Mouse (Mus musculus): ENCODE data around the gene Cpvl. TPM values are rescaled to one million over a fixed set of nuclear protein-coding genes. Genes with fewer than 3 reads are reported as not detected.

Gene Cpvl
- total and polyA plus RNA-seq, 3 experiments = not detected

DNA sequence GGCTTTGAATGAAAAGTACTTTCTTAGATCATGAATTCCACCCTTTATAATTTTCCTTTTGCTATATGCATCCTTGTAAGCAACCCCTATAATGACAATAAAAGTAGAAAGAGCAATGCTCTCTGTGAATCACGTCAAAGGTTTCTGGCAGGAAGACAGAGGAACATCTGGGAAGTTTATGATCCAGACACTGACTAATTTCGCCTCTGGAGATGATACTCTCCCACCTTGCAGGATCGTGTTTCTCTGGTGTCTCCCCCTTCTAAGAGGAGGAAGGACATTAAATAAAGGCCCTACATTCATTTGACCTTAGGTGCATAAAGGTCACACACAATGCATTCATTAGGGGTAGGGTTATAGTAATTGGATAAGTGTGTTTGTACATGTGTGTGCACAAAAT, 87.4 kb downstream of the Cpvl start:
- H3K9ac ChIP-seq (ENCODE audit: control insufficient read depth, low read depth, low read length, poor library complexity, severe bottlenecking) = no peak overlapping the region
- H3K4me3 ChIP-seq (ENCODE audit: control insufficient read depth in 1 of 2, insufficient read depth in 1 of 2, low read depth in 2 of 2, low read length in 2 of 2) = no peak overlapping the region
- no peak overlapping the region for H3K27ac ChIP-seq (ENCODE audit: control insufficient read depth, low read depth, low read length)
- no peaks in the 10 kb centered on the region for H3K4me1 ChIP-seq (ENCODE audit: control insufficient read depth in 1 of 2, insufficient read depth in 2 of 2, low read length in 2 of 2)
- no peaks in the 10 kb centered on the region for H3K9me3 ChIP-seq (replicated peaks; ENCODE audit: insufficient read depth, low read length)
- no peaks in the 10 kb centered on the region for H3K27me3 ChIP-seq (ENCODE audit: control insufficient read depth in 1 of 2, insufficient read depth in 2 of 2, low read length in 2 of 2)
- H3K36me3 ChIP-seq (ENCODE audit: control insufficient read depth in 1 of 2, insufficient read depth in 2 of 2, low read length in 2 of 2) = no peaks in the 10 kb centered on the region
- no peak for DNase-seq (ENCODE audit: low read depth, low spot score)
- no peaks in the 10 kb centered on the region for H3K79me2 ChIP-seq (ENCODE audit: control insufficient read depth, insufficient read depth, low read length, poor library complexity)
- TF ChIP-seq RCOR1 (IDR thresholded peaks at IDR 0.05; ENCODE audit: low read depth, low read length) (no peak), POLR2AphosphoS2 (IDR thresholded peaks at IDR 0.05; ENCODE audit: low read length) (no peak), USF2 (IDR thresholded peaks at IDR 0.05; ENCODE audit: borderline replicate concordance in 1 of 2, insufficient read depth in 1 of 2, low read depth in 1 of 2, low read length in 2 of 2) (no peak), POLR2AphosphoS5 (IDR thresholded peaks at IDR 0.05; ENCODE audit: borderline replicate concordance, low read depth, low read length) (no peak), SIN3A (IDR thresholded peaks at IDR 0.05; ENCODE audit: low read length) (no peak), MEF2A (IDR thresholded peaks at IDR 0.05; ENCODE audit: extremely low read depth, insufficient replicate concordance, low read depth, low read length, poor library complexity, severe bottlenecking) (no peak), KAT2A (conservative IDR thresholded peaks at IDR 0.05; ENCODE audit: low read depth, low read length) (no peak), E2F4 (IDR thresholded peaks at IDR 0.05; ENCODE audit: borderline replicate concordance, low read depth, low read length) (no peak), CTCF (IDR thresholded peaks at IDR 0.05 in 2 of 3, conservative IDR thresholded peaks at IDR 0.05 in 1 of 3; ENCODE audit: control insufficient read depth in 1 of 3, insufficient read depth in 1 of 3, low read depth in 2 of 3, low read length in 3 of 3, poor library complexity in 1 of 3, severe bottlenecking in 1 of 3) (no peak)

DNA sequence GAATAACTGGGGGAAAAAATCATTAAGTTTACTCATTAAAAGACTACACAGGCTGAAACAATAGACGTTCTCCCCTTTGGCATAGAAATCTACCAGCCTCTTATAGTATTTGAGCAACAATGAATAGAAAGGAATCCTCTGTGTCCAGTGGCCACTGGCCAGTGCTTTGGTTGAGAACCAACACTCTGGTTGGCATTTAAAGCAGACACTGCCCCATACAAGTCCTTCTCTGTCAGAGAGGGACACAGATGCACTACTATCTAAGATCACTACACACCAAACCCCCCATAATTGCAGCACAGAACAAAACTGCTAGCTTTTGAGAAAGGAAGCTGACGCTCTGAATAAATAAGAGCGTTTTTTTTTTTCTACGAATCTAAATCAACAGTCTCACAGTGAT, 93.5 kb downstream of the Cpvl start:
- H3K4me3 ChIP-seq (ENCODE audit: control insufficient read depth in 1 of 2, insufficient read depth in 1 of 2, low read depth in 2 of 2, low read length in 2 of 2) = no peak overlapping the region
- no peaks in the 10 kb centered on the region for H3K9me3 ChIP-seq (replicated peaks; ENCODE audit: insufficient read depth, low read length)
- H3K79me2 ChIP-seq (ENCODE audit: control insufficient read depth, insufficient read depth, low read length, poor library complexity) = no peaks in the 10 kb centered on the region
- H3K36me3 ChIP-seq (ENCODE audit: control insufficient read depth in 1 of 2, insufficient read depth in 2 of 2, low read length in 2 of 2) = no peaks in the 10 kb centered on the region
- H3K4me1 ChIP-seq (ENCODE audit: control insufficient read depth in 1 of 2, insufficient read depth in 2 of 2, low read length in 2 of 2) = no peaks in the 10 kb centered on the region
- no peak for TF ChIP-seq TBP (IDR thresholded peaks at IDR 0.05; ENCODE audit: low read depth, low read length)
- TF ChIP-seq KAT2A (conservative IDR thresholded peaks at IDR 0.05; ENCODE audit: low read depth, low read length) = no peak
- no peak for TF ChIP-seq MEF2A (IDR thresholded peaks at IDR 0.05; ENCODE audit: extremely low read depth, insufficient replicate concordance, low read depth, low read length, poor library complexity, severe bottlenecking)
- no peak for TF ChIP-seq USF2 (IDR thresholded peaks at IDR 0.05; ENCODE audit: borderline replicate concordance in 1 of 2, insufficient read depth in 1 of 2, low read depth in 1 of 2, low read length in 2 of 2)
- no peak for TF ChIP-seq HCFC1 (IDR thresholded peaks at IDR 0.05; ENCODE audit: low read depth, low read length)
- no peak for TF ChIP-seq NELFE (IDR thresholded peaks at IDR 0.05; ENCODE audit: low read depth, low read length)
- TF ChIP-seq UBTF (IDR thresholded peaks at IDR 0.05; ENCODE audit: borderline replicate concordance, insufficient read depth, low read depth, low read length) = no peak
- TF ChIP-seq MAFK (IDR thresholded peaks at IDR 0.05; ENCODE audit: borderline replicate concordance, low read depth, low read length) = no peak
- TF ChIP-seq ZNF384 (IDR thresholded peaks at IDR 0.05; ENCODE audit: low read depth, low read length) = no peak
- no peak for TF ChIP-seq MAX (IDR thresholded peaks at IDR 0.05; ENCODE audit: low read length)
- no peak for TF ChIP-seq RAD21 (IDR thresholded peaks at IDR 0.05; ENCODE audit: low read depth, low read length)
- TF ChIP-seq TCF12 (IDR thresholded peaks at IDR 0.05; ENCODE audit: low read depth, low read length) = no peak
- TF ChIP-seq SMC3 (IDR thresholded peaks at IDR 0.05; ENCODE audit: low read depth, low read length) = no peak
- TF ChIP-seq TAL1 (IDR thresholded peaks at IDR 0.05; ENCODE audit: low read length) = no peak
- TF ChIP-seq CHD2 (IDR thresholded peaks at IDR 0.05; ENCODE audit: low read length) = no peak
- TF ChIP-seq ZC3H11A (IDR thresholded peaks at IDR 0.05; ENCODE audit: low read depth, low read length) = no peak
- DNase-seq (ENCODE audit: low read depth, low spot score) = no peak
- H3K27ac ChIP-seq (ENCODE audit: control insufficient read depth, low read depth, low read length) = no peak overlapping the region
- H3K9ac ChIP-seq (ENCODE audit: control insufficient read depth, low read depth, low read length, poor library complexity, severe bottlenecking) = no peak overlapping the region
- H3K27me3 ChIP-seq (ENCODE audit: control insufficient read depth in 1 of 2, insufficient read depth in 2 of 2, low read length in 2 of 2) = no peaks in the 10 kb centered on the region

All from MEL (cell line).